Mouse (Mus musculus) lung, postnatal 0 days (tissue): ENCODE results near the gene Bmp10.

Experiments used
- CTCF ChIP-seq: IDR thresholded peaks from 2 replicates; pipeline ENCODE4 v1.5.1; 2016; ENCODE audit warnings: antibody characterized with exemption, mild to moderate bottlenecking
- EP300 ChIP-seq: IDR thresholded peaks from 2 replicates; pipeline ENCODE4 v1.6.1; 2016; ENCODE audit warnings: antibody characterized with exemption, mild to moderate bottlenecking, control low read depth

DNA sequence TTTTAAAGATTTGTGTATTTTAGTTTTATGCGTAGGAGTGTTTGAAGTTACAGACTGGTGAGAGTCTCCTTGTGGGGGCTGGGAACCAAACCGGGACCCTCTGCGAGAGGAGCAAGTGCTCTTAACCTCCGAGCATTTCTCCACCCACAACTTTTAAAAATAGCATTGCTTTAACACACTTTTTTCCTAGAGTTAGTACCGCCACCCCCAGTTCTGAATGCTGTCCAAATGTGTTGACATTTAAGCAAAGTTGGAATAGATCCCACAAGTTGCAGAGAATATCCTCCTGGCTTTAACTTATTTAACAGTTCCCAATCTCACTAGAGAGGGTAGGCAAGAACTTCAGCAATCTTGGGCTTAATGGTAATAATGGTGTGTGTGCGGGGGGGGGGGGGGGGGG lies 44.0 kb upstream of the Bmp10 start:
- TF ChIP-seq CTCF: no peak
- TF ChIP-seq EP300: no peak
